ENCODE assay signal across 36 mouse cellular contexts in genomic region chr9:45451346-45451745, GRCm38 (mm10). TPM values are rescaled to one million over a fixed set of nuclear protein-coding genes. Genes with fewer than 3 reads are reported as not detected.
"Had no signal": no experiment of that assay in that cellular context is flagged by ENCODE, and none has a peak within 500 bp of the region (broad histone marks: within the 10 kb centered on the region; RNA-seq: fewer than 3 reads in every experiment).

No protein-coding gene starts in this region.

- H3K27me3 ChIP-seq: midbrain, embryonic 15.5 days had no signal

- H3K4me1 ChIP-seq: liver, embryonic 12.5 days; liver, embryonic 13.5 days; liver, embryonic 15.5 days; lung, embryonic 15.5 days had no signal

- H3K4me3 ChIP-seq: limb, embryonic 10.5 days; limb, embryonic 12.5 days; limb, embryonic 13.5 days; limb, embryonic 15.5 days; liver, embryonic 12.5 days; liver, embryonic 13.5 days; liver, embryonic 15.5 days; lung, embryonic 15.5 days; megakaryocyte, embryonic 14.5 days; midbrain, embryonic 10.5 days; midbrain, embryonic 12.5 days; midbrain, embryonic 13.5 days; midbrain, embryonic 15.5 days; myocyte; neural tube, embryonic 12.5 days had no signal

- H3K4me2 ChIP-seq: limb, embryonic 12.5 days; limb, embryonic 13.5 days; limb, embryonic 15.5 days; liver, embryonic 11.5 days; liver, embryonic 12.5 days; liver, embryonic 13.5 days; liver, embryonic 15.5 days; lung, embryonic 14.5 days; lung, embryonic 15.5 days; midbrain, embryonic 11.5 days; midbrain, embryonic 12.5 days; midbrain, embryonic 13.5 days; midbrain, embryonic 15.5 days; neural tube, embryonic 12.5 days had no signal

- H3K27ac ChIP-seq: limb, embryonic 10.5 days; limb, embryonic 12.5 days; limb, embryonic 13.5 days; limb, embryonic 15.5 days; liver, embryonic 12.5 days; liver, embryonic 13.5 days; liver, embryonic 14.5 days; liver, embryonic 15.5 days; lung, embryonic 15.5 days; macrophage; midbrain, embryonic 10.5 days; midbrain, embryonic 12.5 days; midbrain, embryonic 13.5 days; midbrain, embryonic 15.5 days; neural tube, embryonic 12.5 days had no signal

- H3K36me3 ChIP-seq: limb, embryonic 10.5 days; limb, embryonic 12.5 days; limb, embryonic 13.5 days; limb, embryonic 15.5 days; liver, embryonic 12.5 days; liver, embryonic 13.5 days; liver, embryonic 15.5 days; lung, embryonic 15.5 days; midbrain, embryonic 10.5 days; midbrain, embryonic 12.5 days; neural tube, embryonic 12.5 days had no signal

- H3K9ac ChIP-seq: limb, embryonic 12.5 days; limb, embryonic 13.5 days; limb, embryonic 15.5 days; liver, embryonic 12.5 days; liver, embryonic 13.5 days; liver, embryonic 14.5 days; liver, embryonic 15.5 days; liver, postnatal 0 days; lung, embryonic 14.5 days; lung, embryonic 15.5 days; midbrain, embryonic 12.5 days; midbrain, embryonic 13.5 days; midbrain, embryonic 15.5 days; neural tube, embryonic 12.5 days had no signal

- DNase-seq: left cerebral cortex, postnatal 4 days; liver; liver, embryonic 13.5 days; liver, postnatal 0 days; lung, adult 18-20 months; lung, adult 2 months; lung, embryonic 14.5 days; lung, postnatal 10 days; lung, postnatal 14 days; lung, postnatal 36 days; lung, postnatal 4 days; midbrain, embryonic 14.5 days had no signal

- H3K9me3 ChIP-seq: limb, embryonic 10.5 days; limb, embryonic 12.5 days; limb, embryonic 13.5 days; limb, embryonic 15.5 days; liver, embryonic 12.5 days; liver, embryonic 13.5 days; liver, embryonic 15.5 days; lung, embryonic 15.5 days; midbrain, embryonic 10.5 days; midbrain, embryonic 12.5 days; midbrain, embryonic 13.5 days; midbrain, embryonic 15.5 days; neural tube, embryonic 12.5 days had no signal

RNA-seq across cellular contexts. Expression of gene Dscaml1, which starts 24.9 kb away (rescaled TPM):
- total RNA-seq: megakaryocyte progenitor cell, adult 5-6 weeks; megakaryocyte, adult 5-6 weeks; megakaryocyte-erythroid progenitor cell, adult 5-6 weeks; monocyte, adult 5-6 weeks had no signal
- polyA plus RNA-seq: liver, embryonic 12.5 days; liver, embryonic 13.5 days; liver, embryonic 14.5 days; liver, embryonic 16.5 days; liver, postnatal 0 days; myocyte had no signal

RNA-seq across cellular contexts. Expression of gene Fxyd2, which starts 51.9 kb away (rescaled TPM):
- total RNA-seq: liver, adult 2 months; megakaryocyte, adult 5-6 weeks; megakaryocyte-erythroid progenitor cell, adult 5-6 weeks; monocyte, adult 5-6 weeks had no signal
